Mouse (Mus musculus) right cerebral cortex, postnatal 4 days (tissue): Measurements from ENCODE around the gene Tmem179b.
"Not testable (repeated sequence)": the region's sequence is repeated elsewhere in the genome, so short reads cannot be mapped to it uniquely, and the experiment has no call there.

Experiments
- DNase-seq: peaks from one replicate; pipeline ENCODE4 v3.0.0-alpha.2; 2022

Tmem179b gene

DNA sequence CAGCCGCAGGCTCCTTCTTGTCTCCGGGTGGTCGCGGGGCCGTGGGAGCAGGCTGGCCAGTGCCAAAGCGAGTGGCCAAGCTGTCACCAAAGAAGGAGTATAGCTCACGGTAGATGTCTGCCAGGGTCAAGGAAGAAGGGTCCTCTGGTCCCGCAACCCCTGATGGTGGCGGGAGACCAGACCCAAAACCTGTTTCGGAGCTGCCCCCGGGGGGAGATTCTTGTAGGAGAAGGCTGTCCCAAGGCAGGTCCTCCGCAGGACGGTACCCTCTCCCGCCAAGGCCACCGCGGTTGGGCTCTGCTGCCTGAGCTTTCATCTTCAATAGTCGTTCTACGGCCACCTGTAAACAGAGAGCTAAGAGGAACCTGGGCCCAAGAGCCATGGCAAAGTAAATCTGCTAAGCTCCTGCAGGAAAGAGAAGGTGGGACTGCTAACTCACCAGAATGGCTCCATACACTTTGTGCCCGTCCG, 719 bp upstream of the Tmem179b start:
- DNase-seq, result no peak

- no peak for DNase-seq
These were observed 858 bp downstream of the Tmem179b start for GRCm38 (mm10) chr19:8773409-8773808.

- no peak for DNase-seq
These were observed 1.3 kb downstream of the Tmem179b start for GRCm38 (mm10) chr19:8772996-8773395.

DNA sequence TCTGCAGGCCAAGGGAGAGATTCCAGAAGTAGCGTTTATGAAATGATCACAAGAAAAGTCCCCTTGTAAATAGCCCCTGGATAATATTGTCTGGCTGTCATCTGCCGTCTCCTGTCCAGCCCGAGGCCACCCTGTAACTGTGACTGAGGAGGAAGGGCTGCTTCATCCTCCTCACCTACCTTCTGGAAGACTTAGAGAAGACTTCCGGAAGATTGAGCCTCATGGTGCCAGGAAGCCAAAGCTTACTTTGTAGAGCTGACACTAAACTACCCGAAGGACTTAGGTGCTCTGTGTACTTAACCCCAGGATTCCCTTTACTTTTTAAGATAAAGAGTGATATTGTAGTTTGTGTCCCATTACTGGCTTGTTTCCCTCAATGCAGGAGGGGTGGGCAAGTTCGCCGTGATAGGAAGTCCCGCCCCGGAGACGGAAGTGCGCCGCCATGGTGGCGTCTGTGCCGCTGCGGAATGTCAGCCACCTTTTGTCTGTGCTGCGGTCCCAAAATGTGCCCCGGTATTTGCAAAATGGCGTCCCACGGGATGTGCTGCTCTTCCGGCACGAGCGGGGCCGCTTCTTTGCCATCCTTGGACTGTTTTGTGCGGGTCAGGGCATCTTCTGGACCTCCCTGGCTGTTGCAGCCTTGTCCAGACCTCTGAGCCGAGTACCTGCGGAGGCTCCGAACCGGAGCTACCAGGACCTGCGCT, 3.5 kb downstream of the Tmem179b start, which contains the start of gene Tmem223:
Gene Tmem223 (plus strand): TSS at position 430 of the 704 bp plus-strand sequence.
- peak; percentile 79 for DNase-seq

- no peak for DNase-seq
These were observed 8.7 kb downstream of the Tmem179b start for GRCm38 (mm10) chr19:8765562-8765961.

- DNase-seq, result no peak
These were observed 11.0 kb downstream of the Tmem179b start for GRCm38 (mm10) chr19:8763276-8763675.

GRCm38 (mm10) chr19:8760757-8761156, 13.5 kb downstream of the Tmem179b start:
- no peak for DNase-seq

GRCm38 (mm10) chr19:8758899-8759298, 15.4 kb downstream of the Tmem179b start:
- DNase-seq, result no peak

GRCm38 (mm10) chr19:8757471-8757998, 16.7 kb downstream of the Tmem179b start:
- no peak for DNase-seq

DNA sequence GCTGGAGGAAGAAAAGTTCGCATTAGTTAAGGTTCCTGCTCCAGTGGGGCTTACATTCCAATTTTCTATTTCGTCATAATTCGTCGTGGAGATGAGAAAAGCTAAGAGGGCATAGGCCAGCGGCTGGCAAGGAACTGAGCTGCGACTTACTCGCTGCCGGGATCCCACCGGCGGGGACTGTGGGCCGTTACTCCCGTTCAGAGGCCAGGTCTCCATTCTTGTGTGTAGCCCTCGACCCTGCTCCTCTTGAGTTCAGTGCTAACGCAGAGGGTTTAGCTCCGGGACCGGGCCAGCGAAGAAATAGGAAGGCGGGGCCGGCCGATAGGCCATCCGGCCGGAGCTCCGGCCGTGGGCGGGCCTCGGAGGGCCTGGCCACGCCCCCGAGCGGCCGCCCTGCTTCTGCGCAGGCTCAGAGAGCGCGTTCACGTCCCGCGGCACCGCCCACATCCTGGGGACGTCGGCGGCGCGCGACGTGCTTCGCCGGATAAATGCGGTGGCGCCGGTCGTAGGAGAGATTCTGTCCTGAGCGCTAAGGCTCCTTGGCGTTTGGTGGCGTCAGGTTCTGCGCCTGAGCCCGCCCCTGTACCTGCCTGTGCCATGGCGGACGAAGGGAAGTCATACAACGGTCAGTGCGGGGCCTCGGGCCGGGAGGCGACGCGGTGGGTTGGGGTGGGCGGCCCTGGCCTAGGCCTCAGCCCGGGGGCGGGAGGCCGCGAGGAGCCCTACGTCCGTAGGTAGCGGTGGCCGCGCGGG, 17.5 kb downstream of the Tmem179b start, which contains the start of gene Nxf1:
Gene Nxf1 (plus strand): TSS at position 439 of the 753 bp plus-strand sequence.
- peak; percentile 92 for DNase-seq

DNA sequence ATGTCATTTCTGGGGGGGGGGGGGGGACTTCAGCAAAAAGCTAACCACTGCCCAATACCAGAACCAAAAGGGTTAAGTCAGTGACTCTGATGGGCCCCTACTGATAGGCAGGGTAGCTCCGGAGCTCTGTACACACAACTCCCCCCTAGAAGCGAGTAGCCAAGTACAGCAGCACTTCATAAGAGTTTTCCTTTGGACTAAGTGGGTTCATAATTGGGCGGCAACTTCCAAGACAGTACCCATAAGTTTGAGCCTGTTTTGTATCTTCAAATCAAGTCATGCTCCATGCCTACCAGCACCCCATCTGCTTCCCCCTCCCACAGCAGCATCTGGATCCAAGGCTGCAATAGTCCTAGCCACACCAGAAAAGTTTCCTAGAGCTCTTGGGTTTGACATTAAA, 18.6 kb downstream of the Tmem179b start:
- DNase-seq, result no peak

- DNase-seq, result no peak
These were observed 26.9 kb downstream of the Tmem179b start for GRCm38 (mm10) chr19:8747368-8747767.

DNA sequence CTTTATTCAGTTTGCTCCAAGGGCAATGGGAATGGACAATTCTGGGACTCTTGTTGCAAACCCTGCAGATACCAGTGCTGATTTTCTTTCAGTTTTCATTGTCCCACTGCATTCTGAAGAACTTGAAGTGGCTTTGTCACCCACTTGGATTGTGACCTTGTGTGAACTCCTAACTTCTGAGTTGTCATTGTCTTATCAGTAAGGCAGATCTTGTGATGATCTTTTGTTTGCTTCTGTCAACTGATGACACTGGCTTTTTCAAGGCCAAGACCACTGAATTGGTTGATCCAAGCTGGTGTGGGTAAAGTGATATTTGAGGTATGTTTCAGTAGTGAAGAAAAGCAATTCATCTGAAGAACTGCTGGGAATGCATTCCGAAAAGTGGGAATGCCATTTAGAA, 28.9 kb downstream of the Tmem179b start:
- DNase-seq, result no peak

DNA sequence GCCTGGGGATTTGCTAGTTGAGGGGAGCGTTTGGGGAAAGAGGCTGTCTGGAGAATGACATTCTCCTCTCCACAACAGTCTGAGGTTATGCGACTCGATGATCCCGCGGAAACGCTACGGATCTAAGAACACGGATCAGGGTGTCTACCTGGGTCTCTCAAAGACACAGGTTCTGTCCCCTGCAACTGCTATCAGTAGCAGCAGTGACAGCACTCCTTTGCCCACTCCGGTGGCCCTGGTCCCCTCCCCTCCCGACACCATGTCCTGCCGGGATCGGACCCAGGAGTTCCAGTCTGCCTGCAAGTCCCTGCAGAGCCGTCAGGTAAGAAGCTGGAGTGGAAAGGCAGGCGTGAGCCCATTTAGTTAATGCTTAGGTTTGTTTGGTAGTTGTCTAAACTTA, 32.1 kb downstream of the Tmem179b start:
- DNase-seq, result no peak

DNA sequence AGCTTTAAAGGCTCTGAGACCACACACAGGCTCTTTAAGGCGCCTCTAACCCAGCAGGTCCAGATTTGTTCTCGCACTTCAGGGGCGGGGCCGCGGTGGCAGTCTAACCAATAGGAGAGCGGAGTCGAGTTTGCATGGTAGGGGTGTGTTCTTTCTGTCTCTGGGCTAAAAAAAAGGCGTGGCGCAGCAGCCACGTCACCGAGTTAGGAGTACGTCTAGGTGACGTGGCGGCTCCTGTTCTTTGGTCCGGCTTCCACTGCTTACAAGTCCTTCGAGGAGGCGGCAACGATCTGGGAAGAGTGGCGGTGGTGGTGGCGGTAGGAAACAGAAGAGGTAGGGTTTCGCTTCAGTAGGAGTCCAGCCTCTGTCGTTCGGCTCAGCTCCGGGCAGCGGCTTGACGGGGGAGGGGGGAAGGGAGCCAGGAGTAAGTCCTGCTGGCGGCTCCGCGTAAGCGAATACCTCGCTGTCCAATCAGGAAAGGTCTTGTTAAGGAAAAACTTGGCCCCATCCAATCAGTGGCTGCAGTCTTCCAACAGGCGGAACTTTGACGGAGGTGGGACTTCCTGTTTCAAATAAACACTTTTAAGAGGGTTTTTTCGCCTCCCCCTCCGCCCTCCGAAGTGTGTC, 32.9 kb downstream of the Tmem179b start, which contains the start of gene Stx5a:
Gene Stx5a (plus strand): TSS at position 171 of the 627 bp plus-strand sequence.
- DNase-seq, result peak; percentile 88

GRCm38 (mm10) chr19:8740603-8741002, 33.7 kb downstream of the Tmem179b start, which contains the start of gene 1700092M07Rik:
Gene 1700092M07Rik, plus strand, starts transcription at chr19:8740718.
- DNase-seq, result no peak

DNA sequence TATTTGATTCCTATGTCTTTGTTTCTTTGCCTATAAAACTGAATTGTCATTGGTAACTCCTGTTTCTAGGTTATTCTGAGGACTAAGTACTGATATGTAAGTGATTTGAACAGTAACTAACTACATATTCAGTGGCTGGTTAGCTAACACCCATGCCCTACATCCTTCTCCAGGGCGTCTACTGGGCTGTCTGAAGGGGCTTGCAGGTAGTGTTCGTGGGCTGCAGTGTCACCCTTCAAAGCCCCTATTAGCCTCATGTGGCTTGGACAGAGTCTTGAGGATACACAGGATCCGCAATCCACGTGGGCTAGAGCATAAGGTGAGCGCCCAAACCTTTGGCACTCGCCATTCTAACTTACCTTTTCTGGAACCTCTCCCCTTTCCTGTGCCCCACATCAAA, 34.6 kb downstream of the Tmem179b start:
- DNase-seq, result no peak

DNA sequence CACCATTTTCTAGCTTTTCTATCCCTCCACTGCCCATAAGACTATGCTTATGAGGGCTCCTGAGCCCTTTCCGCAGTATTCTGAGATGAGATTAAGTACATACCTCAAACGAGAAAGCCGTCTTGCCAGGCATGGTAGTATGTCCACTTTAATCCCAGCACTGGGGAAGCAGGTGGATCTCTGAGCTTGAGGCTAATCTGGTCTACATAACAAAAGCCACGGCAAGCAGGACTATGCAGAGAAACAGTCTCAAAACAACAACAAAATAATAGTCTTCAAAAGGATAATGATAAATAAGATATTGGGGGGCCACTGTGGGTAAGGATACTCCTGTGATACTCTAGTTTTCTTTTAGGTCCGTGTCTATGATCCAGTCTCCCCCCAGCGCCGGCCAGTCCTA, 35.4 kb downstream of the Tmem179b start:
- DNase-seq, result no peak

DNA sequence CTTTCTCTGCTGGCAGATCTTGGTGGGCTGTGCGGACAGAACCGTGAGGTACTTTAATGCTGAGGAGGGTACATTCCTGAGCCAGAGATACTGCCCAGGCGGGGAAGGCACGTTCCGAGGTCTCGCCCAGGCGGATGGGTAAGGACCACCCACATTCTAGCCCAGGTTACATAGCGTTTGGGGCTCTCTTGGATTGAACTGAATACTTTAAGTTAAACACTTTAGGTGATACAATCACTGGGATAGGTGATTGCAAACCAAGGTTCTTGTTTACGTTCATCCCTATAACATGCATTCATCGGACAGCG, 38.2 kb downstream of the Tmem179b start:
- DNase-seq, result no peak

- DNase-seq, result peak; percentile 92
These were observed 38.7 kb downstream of the Tmem179b start, which contains the start of gene Wdr74 for GRCm38 (mm10) chr19:8735389-8736159. Gene Wdr74, plus strand, starts transcription at chr19:8735827.

GRCm38 (mm10) chr19:8734334-8734733, 39.9 kb downstream of the Tmem179b start:
- no peak for DNase-seq

DNA sequence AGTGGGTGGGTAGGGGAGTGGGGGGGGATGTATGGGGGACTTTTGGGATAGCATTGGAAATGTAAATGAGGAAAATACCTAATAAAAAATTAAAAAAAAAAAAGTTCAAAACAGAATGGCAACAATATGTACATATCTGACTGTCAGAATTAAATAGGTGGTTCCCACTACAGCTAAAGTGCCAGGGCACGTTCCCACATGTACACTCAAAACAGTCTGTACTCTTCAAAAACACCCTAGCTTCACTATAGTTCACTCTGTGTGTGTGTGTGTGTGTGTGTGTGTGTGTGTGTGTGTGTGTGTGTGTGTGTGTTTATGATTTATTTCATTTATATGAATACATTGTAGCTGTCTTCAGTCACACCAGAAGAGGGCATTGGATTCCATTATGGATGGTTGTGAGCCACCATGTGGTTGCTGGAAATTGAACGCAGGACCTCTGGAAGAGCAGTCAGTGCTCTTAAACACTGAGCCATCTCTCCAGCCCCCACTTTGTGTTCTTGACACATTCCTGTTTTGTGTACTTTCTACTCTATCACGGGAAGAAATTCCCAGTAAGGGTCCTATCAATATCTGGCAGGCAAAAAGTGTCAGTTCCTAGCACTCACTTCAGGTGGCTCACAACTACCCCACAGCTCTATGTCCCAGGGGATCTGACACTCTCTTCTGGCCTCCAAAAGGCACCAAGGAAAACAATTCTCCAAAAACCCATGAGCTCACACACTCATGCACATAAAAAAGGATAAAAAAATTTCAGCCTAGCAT, 45.8 kb downstream of the Tmem179b start:
- not testable (repeated sequence) for DNase-seq
